Mouse (Mus musculus): Measurements from ENCODE around the gene Rai2.

GRCm38 (mm10) chrX:161745296-161745695, 28.4 kb downstream of the Rai2 start:
- no peak for TF ChIP-seq CTCF (IDR thresholded peaks at IDR 0.05)
- TF ChIP-seq POLR2A (IDR thresholded peaks at IDR 0.05; ENCODE audit: insufficient read depth, low read depth, low read length), result no peak
- TF ChIP-seq EP300 (IDR thresholded peaks at IDR 0.05; ENCODE audit: insufficient read depth, low read depth, low read length), result no peak
